Mouse (Mus musculus) bone marrow, adult 2 months (tissue): ENCODE measurements around the gene Hyal3.

Source experiments
- CTCF ChIP-seq: fragments of 200-500 bp; IDR thresholded peaks from 2 replicates; pipeline ENCODE4 v1.5.1; 2011; ENCODE audit warnings: low read length, control low read depth; ENCODE audit not compliant: control insufficient read depth, insufficient read depth
- POLR2A ChIP-seq: fragments of 200-500 bp; IDR thresholded peaks from 2 replicates; pipeline ENCODE4 v1.6.1; 2011; ENCODE audit warnings: low read depth, mild to moderate bottlenecking, control low read depth, low read length, borderline replicate concordance; ENCODE audit not compliant: control insufficient read depth

GRCm38 (mm10) chr9:107552690-107553393 is 27.8 kb upstream of the Hyal3 start:
- TF ChIP-seq CTCF, result no peak
- TF ChIP-seq POLR2A, result no peak
